Mouse (Mus musculus) ES-Bruce4 (cell line): ENCODE data around the gene B4galnt1. TPM values are rescaled to one million over a fixed set of nuclear protein-coding genes. Genes with fewer than 3 reads are reported as not detected.
A peak's percentile ranks its signal among the peaks of the same experiment; 100 is the strongest.

Source experiments
- H3K27ac ChIP-seq: 2 replicates; pipeline ENCODE4 v1.5.1; 2012; ENCODE audit warnings: low read length, inconsistent platforms; ENCODE audit not compliant: insufficient read depth
- H3K27me3 ChIP-seq: 2 replicates; pipeline ENCODE4 v1.6.1; 2012; ENCODE audit warnings: mild to moderate bottlenecking, low read length, inconsistent platforms; ENCODE audit not compliant: control insufficient read depth, poor library complexity, insufficient read depth, severe bottlenecking
- H3K36me3 ChIP-seq: 2 replicates; pipeline ENCODE4 v1.6.1; 2012; ENCODE audit warnings: inconsistent platforms, mild to moderate bottlenecking, low read length, moderate library complexity; ENCODE audit not compliant: control insufficient read depth, poor library complexity, insufficient read depth, severe bottlenecking
- H3K4me1 ChIP-seq: one replicate; pipeline ENCODE4 v1.8.1; 2011; ENCODE audit warnings: low read length; ENCODE audit not compliant: control insufficient read depth, insufficient read depth
- H3K4me3 ChIP-seq: 2 replicates; pipeline ENCODE4 v1.5.1; 2011; ENCODE audit warnings: low read depth, mild to moderate bottlenecking, low read length
- H3K9ac ChIP-seq: 2 replicates; pipeline ENCODE4 v1.6.1; 2012; ENCODE audit warnings: low read depth, mild to moderate bottlenecking, inconsistent platforms; ENCODE audit not compliant: poor library complexity, severe bottlenecking
- H3K9me3 ChIP-seq: replicated peaks from 2 replicates; pipeline ENCODE4 v1.6.1; 2012; ENCODE audit warnings: mild to moderate bottlenecking, low read length, inconsistent platforms; ENCODE audit not compliant: control insufficient read depth, poor library complexity, insufficient read depth, severe bottlenecking
- CTCF ChIP-seq: IDR thresholded peaks from one replicate; pipeline ENCODE4 v1.8.1; 2011; ENCODE audit warnings: low read depth, low read length
- EP300 ChIP-seq: IDR thresholded peaks from 2 replicates; pipeline ENCODE4 v1.6.1; 2011; ENCODE audit warnings: low read depth, low read length; ENCODE audit not compliant: insufficient read depth
- POLR2A ChIP-seq: IDR thresholded peaks from one replicate; pipeline ENCODE4 v1.8.1; 2011; ENCODE audit warnings: low read length; ENCODE audit not compliant: insufficient read depth
- polyA plus RNA-seq: library from polyadenylated mRNA; stranded (reverse); fragments of >200 nt; gene quantifications from 2 replicates; pipeline ENCODE4 v1.2.4, GENCODE M21; 2011; ENCODE audit warnings: low read depth; ENCODE audit not compliant: missing spikeins, insufficient read depth, insufficient read length

The B4galnt1 gene
- polyA plus RNA-seq, 1 experiment: 7.7 TPM

DNA sequence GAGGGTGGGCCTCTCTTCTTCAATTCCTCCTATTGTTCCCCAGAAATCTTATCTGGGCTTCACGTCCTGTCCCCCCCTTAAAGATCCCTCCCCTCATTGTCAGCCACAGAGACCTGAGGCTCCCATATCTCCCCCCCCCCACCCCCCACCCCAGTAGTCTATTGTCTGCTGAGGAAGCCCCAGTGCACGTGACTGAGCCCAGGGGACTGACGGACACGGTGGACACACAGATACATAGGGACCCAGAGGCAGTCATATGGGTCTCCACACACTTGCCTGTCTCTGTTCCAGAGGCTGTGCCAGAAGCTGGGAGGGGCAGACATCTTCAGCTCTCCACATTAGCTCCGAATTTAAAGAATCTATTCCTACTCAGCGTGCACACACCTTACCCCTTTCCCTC is 16.5 kb downstream of the B4galnt1 start:
- H3K27me3 ChIP-seq: no peaks in the 10 kb centered on the region; the same call in 1 of the 2 replicates
- no peaks in the 10 kb centered on the region for H3K36me3 ChIP-seq
- no peak overlapping the region for H3K27ac ChIP-seq
- no peaks in the 10 kb centered on the region for H3K9me3 ChIP-seq
- H3K4me3 ChIP-seq: no peak overlapping the region
- H3K9ac ChIP-seq: no peak overlapping the region
- TF ChIP-seq CTCF (no peak), POLR2A (no peak), EP300 (no peak)
- H3K4me1 ChIP-seq: peaks cover 6% of the 10 kb centered on the region

DNA sequence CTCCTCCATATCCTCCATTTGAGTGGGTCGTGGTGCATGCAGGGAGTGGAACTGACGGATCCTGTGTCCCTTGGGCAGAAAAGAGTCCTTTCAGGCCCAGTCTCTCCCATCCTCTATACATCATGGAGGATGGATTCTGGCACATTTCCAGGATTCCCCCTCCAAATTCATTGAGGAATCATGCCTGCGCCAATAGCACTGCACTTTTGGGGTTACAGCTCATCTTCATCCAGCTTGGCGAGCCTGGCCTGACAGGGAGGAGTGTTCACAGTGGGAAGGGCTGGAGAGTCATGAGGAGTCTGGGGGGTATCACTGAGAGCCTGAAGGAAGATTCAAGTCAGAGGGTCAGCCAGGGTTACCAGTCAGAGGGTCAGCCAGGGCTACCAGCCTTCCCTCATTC is 17.6 kb downstream of the B4galnt1 start:
- Histone ChIP-seq H3K4me1 (peaks cover 7% of the 10 kb centered on the region), H3K9me3 (no peaks in the 10 kb centered on the region), H3K27me3 (no peaks in the 10 kb centered on the region; the same call in 1 of the 2 replicates)

GRCm38 (mm10) chr10:127183759-127184158 is 18.7 kb downstream of the B4galnt1 start:
- H3K27ac ChIP-seq: peak overlapping the region; percentile 34
- TF ChIP-seq EP300: 0 out of 2 replicates have a peak, but pooled peaks have one; percentile 5
- TF ChIP-seq POLR2A: no peak
- peak overlapping the region; percentile 49 for H3K4me3 ChIP-seq
- H3K27me3 ChIP-seq: no peaks in the 10 kb centered on the region
- no peaks in the 10 kb centered on the region for H3K9me3 ChIP-seq
- H3K36me3 ChIP-seq: no peaks in the 10 kb centered on the region
- H3K9ac ChIP-seq: 0 out of 2 replicates have a peak overlapping the region, but pooled peaks have one; percentile 5
- peaks cover 7% of the 10 kb centered on the region for H3K4me1 ChIP-seq

More for the DNA sequence above, 17.6 kb downstream of the B4galnt1 start:
- TF ChIP-seq EP300 (no peak), POLR2A (no peak), CTCF (no peak)
- Histone ChIP-seq H3K36me3 (no peaks in the 10 kb centered on the region), H3K4me3 (no peak overlapping the region), H3K9ac (no peak overlapping the region), H3K27ac (no peak overlapping the region)

DNA sequence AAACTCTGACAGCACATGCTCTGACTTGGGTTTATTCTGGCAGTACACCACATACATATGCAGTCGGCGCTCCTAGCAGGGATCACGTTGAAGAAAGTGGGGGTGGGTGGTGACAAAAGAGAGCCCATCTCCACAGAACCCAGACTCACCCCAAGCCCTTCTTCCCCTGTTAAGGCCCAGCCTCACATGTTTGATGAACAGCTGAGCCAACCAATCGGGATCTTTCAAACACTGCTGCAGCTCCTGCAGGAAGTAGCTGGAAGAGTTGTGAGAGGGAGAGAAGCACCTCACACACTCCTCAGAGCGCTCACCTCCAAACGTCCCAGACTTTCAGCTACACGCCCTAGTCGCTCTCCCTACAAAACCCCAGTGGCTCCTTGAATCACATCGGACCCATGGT is 20.1 kb downstream of the B4galnt1 start:
- no peak overlapping the region for H3K4me3 ChIP-seq
- no peak overlapping the region for H3K9ac ChIP-seq
- no peaks in the 10 kb centered on the region for H3K27me3 ChIP-seq
- H3K4me1 ChIP-seq: peaks cover 6% of the 10 kb centered on the region
- no peaks in the 10 kb centered on the region for H3K9me3 ChIP-seq
- H3K27ac ChIP-seq: no peak overlapping the region
- no peaks in the 10 kb centered on the region for H3K36me3 ChIP-seq
- TF ChIP-seq CTCF: no peak
- no peak for TF ChIP-seq POLR2A
- TF ChIP-seq EP300: no peak

DNA sequence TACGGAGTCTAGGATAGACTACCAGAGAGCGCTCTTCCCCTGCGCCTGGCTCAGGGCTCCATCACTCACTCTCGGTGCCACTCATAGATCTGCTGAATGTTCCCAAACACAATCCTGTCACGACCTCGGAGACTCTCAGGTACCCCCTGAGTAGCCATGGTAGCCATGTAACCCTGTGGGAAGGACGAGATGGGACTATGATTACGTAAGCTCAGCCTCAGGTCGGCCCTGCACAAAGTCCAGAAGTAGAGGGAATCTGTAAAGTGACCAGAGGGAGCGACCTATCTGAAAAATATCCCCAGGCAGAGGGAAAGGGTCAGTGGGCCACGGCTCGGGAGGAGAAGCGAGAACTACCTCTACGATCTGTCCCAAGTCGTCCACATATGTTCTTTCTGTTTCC is 20.5 kb downstream of the B4galnt1 start:
- TF ChIP-seq EP300 (no peak), POLR2A (no peak), CTCF (no peak)
- H3K27ac ChIP-seq: no peak overlapping the region
- H3K9ac ChIP-seq: no peak overlapping the region
- H3K4me3 ChIP-seq: no peak overlapping the region
- H3K9me3 ChIP-seq: no peaks in the 10 kb centered on the region
- H3K4me1 ChIP-seq: peaks cover 6% of the 10 kb centered on the region
- no peaks in the 10 kb centered on the region for H3K27me3 ChIP-seq
- H3K36me3 ChIP-seq: no peaks in the 10 kb centered on the region

- Histone ChIP-seq H3K4me1 (peaks cover 6% of the 10 kb centered on the region), H3K27me3 (no peaks in the 10 kb centered on the region), H3K27ac (no peak overlapping the region), H3K4me3 (no peak overlapping the region), H3K9me3 (no peaks in the 10 kb centered on the region), H3K36me3 (no peaks in the 10 kb centered on the region), H3K9ac (no peak overlapping the region)
- TF ChIP-seq CTCF (no peak), EP300 (no peak), POLR2A (no peak)
Measured at GRCm38 (mm10) chr10:127186451-127186850, 21.4 kb downstream of the B4galnt1 start.
